Mouse (Mus musculus) megakaryocyte, embryonic 14.5 days (primary cell): ENCODE measurements around the gene Tas1r3.

Source experiments
- FLI1 ChIP-seq: IDR thresholded peaks from 2 replicates; pipeline ENCODE4 v1.6.1; 2012; ENCODE audit warnings: low read length, inconsistent platforms, mixed read lengths
- GATA1 ChIP-seq: IDR thresholded peaks from 3 replicates; pipeline ENCODE4 v1.6.1; 2012; ENCODE audit warnings: mixed read lengths, low read length, inconsistent platforms, borderline replicate concordance

DNA sequence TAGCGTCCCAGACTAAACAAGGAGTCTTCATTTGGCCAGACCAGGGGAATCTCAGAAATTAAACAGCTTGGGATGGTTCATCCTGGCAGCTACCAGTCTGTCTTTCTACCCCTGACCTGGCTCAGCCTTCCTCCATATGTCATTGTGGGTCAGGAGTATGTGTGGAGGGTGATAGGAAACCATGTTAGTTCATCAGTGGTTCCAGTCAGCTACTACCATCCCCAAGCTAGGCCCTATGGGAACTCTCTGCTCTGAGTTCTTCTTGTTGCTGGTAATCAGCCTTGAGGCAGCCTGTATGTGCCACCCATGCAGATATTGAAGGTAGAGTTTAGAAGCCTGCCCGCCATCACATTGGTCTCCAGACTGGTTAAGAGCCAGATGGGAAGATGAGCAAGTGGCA, 35.2 kb upstream of the Tas1r3 start:
- TF ChIP-seq GATA1 (no peak), FLI1 (no peak)
